Mouse (Mus musculus) kidney, postnatal 0 days (tissue): ENCODE results near the gene Tcf25. TPM values are rescaled to one million over a fixed set of nuclear protein-coding genes. Genes with fewer than 3 reads are reported as not detected.
"Not testable (repeated sequence)": the region's sequence is repeated elsewhere in the genome, so short reads cannot be mapped to it uniquely, and the experiment has no call there.

Source experiments
- ATAC-seq: fragments of 200-750 bp; cut with Nextera tagmentation; replicated peaks from 2 replicates; pipeline ENCODE4 v1.8.0; 2017; ENCODE audit warnings: low read depth, moderate number of reproducible peaks, moderate TSS enrichment, moderate library complexity; ENCODE audit not compliant: low FRiP score
- DNase-seq: peaks from one replicate; pipeline ENCODE4 v3.0.0-alpha.2; 2016; ENCODE audit warnings: low spot score
- H3K27ac ChIP-seq: fragments of 300-500 bp; sonication (generic); 2 replicates; pipeline ENCODE4 v1.5.1; 2014; ENCODE audit warnings: mild to moderate bottlenecking
- H3K27me3 ChIP-seq: fragments of 300-500 bp; sonication (generic); 2 replicates; pipeline ENCODE4 v1.6.1; 2014; ENCODE audit warnings: low read length, mixed read lengths; ENCODE audit not compliant: insufficient read depth
- H3K36me3 ChIP-seq: fragments of 300-500 bp; sonication (generic); 2 replicates; pipeline ENCODE4 v1.6.1; 2014; ENCODE audit warnings: low read length, mixed read lengths; ENCODE audit not compliant: insufficient read depth
- H3K4me1 ChIP-seq: fragments of 300-500 bp; sonication (generic); replicated peaks from 2 replicates; pipeline ENCODE4 v1.6.1; 2014; ENCODE audit warnings: antibody characterized with exemption, low read length, mixed read lengths; ENCODE audit not compliant: insufficient read depth
- H3K4me2 ChIP-seq: fragments of 300-500 bp; sonication (generic); 2 replicates; pipeline ENCODE4 v1.6.1; 2014; ENCODE audit warnings: mild to moderate bottlenecking, low read length, moderate library complexity, mixed read lengths
- H3K4me3 ChIP-seq: fragments of 300-500 bp; sonication (generic); replicated peaks from 2 replicates; pipeline ENCODE4 v1.5.1; 2014; ENCODE audit warnings: low read depth, low read length
- H3K9ac ChIP-seq: fragments of 300-500 bp; sonication (generic); 2 replicates; pipeline ENCODE4 v1.6.1; 2014; ENCODE audit warnings: low read depth, low read length
- H3K9me3 ChIP-seq: fragments of 300-500 bp; sonication (generic); replicated peaks from 2 replicates; pipeline ENCODE4 v1.6.1; 2016; ENCODE audit warnings: low read length, inconsistent platforms, mixed read lengths
- CTCF ChIP-seq: IDR thresholded peaks from 2 replicates; pipeline ENCODE4 v1.5.1; 2016; ENCODE audit warnings: antibody characterized with exemption, low read depth, mild to moderate bottlenecking, moderate library complexity
- WGBS: fragments of 180-500 bp; shearing (Covaris S2); extraction: QIAGEN DNeasy Blood & Tissue Kit; methylation state at CpG from one replicate; pipeline ENCODE4 v1.1.7; 2014; 5-methylcytosine and 5-hydroxymethylcytosine counted together
- polyA plus RNA-seq: library from polyadenylated mRNA; unstranded; fragments of >200 nt; fragmentation: Nextera tagmentation; extraction: Ambion mirVana; gene quantifications from 2 replicates; pipeline ENCODE4 v1.2.1, GENCODE M21; 2015

Gene Tcf25
- polyA plus RNA-seq, 1 experiment from 2014 or later: 170 TPM

DNA sequence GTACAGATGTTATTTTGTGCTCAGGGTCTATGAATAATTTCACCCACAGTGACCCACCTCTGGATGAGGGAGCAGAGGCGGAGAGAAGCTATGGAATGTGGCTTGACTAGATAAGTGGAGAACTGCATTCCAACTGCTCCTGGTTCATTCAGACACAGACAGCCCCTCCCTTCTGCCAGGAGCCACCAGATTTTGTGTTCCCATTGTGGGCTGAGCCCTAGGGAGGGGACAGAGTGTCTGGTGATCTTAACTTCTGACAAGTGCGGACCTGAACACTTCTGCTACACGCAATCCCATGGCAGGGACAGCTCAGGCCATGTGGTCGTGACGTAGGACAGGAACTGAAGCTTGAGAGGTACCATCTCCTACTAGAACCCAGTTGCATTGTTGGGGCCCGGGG lies 73.2 kb downstream of the Tcf25 start:
- Histone ChIP-seq H3K4me2 (no peak overlapping the region), H3K9ac (no peak overlapping the region), H3K27me3 (no peaks in the 10 kb centered on the region), H3K9me3 (no peaks in the 10 kb centered on the region), H3K4me3 (no peak overlapping the region), H3K4me1 (peaks cover 8% of the 10 kb centered on the region; the same call in 1 of the 2 replicates), H3K27ac (no peak overlapping the region), H3K36me3 (0 out of 2 replicates have a peak, but pooled peaks cover 14% of the 10 kb centered on the region)
- TF ChIP-seq CTCF: no peak
- no peak for ATAC-seq
- WGBS: 89% methylated on average over 6 of the region's 6 CpGs
- no peak for DNase-seq

DNA sequence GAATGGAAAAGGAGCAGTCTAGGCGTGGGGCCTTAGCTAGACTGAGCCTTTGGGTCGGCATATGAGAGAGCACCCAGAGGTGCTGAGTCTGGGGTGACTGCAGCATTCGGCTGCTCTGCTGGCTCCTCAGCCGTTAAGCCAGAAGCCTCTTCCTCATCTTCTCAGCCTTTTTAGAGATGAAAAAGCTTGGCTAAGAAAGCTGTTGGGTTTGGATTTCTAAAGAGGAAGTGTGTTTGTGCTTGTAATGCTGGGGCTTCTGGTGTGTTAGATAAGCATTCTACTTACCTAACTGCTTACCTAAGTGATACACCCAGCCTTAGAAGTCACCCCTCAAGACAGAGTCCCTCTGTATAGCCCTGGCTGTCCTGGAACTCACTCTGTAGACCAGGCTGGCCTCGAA lies 77.2 kb downstream of the Tcf25 start:
- H3K36me3 ChIP-seq: peaks cover 40% of the 10 kb centered on the region
- no peak overlapping the region for H3K4me3 ChIP-seq
- no peak overlapping the region for H3K27ac ChIP-seq
- H3K4me1 ChIP-seq: no peaks in the 10 kb centered on the region
- no peaks in the 10 kb centered on the region for H3K27me3 ChIP-seq
- WGBS: 90% methylated on average over 5 of the region's 5 CpGs
- ATAC-seq (no peak), DNase-seq (no peak)
- H3K9ac ChIP-seq: no peak overlapping the region
- TF ChIP-seq CTCF: no peak
- no peaks in the 10 kb centered on the region for H3K9me3 ChIP-seq
- no peak overlapping the region for H3K4me2 ChIP-seq

DNA sequence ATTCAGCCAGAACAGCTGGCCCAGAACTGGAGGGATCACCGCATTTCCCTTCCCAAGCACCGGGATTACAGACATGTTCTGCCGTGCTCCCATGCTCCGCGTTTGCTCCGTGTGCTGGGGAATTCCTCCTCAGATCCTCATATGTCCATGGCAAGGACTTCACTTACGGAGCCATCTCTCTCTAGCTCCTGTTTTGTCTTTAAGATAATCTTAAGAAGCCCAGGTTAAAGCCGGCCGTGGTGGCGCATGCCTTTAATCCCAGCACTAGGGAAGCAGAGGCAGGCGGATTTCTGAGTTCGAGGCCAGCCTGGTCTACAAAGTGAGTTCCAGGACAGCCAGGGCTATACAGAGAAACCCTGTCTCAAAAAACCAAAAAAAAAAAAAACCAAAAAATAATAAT lies 78.2 kb downstream of the Tcf25 start:
- not testable (repeated sequence) for H3K27me3 ChIP-seq, H3K9me3 ChIP-seq, ATAC-seq, H3K4me1 ChIP-seq, DNase-seq, H3K4me3 ChIP-seq, H3K4me2 ChIP-seq, H3K9ac ChIP-seq, H3K27ac ChIP-seq
- 96% methylated on average over 12 of the region's 12 CpGs for WGBS
- H3K36me3 ChIP-seq: peaks cover 40% of the 10 kb centered on the region

DNA sequence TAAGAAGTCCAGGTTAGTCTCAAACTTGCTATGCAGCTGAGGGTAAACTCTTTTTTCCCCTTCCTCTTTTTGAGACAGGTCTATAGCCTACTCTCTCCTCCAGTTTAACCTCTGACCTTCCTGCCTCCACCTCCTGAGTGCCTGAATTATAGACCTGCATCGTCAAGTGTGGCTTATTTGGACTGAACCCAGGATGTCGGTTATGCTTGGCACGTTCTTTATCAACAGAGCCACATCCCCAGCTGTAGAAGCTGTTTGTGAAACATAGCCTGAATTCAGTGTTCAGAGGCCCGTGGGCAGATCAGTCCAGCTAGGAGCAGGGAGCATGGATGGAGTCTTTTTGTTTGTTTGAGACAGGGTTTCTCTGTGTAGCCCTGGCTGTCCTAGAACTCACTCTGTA lies 78.6 kb downstream of the Tcf25 start:
- no peak overlapping the region for H3K9ac ChIP-seq
- H3K9me3 ChIP-seq: no peaks in the 10 kb centered on the region
- 64% methylated on average over 4 of the region's 4 CpGs for WGBS
- no peak overlapping the region for H3K27ac ChIP-seq
- DNase-seq (no peak), ATAC-seq (no peak)
- peaks cover 38% of the 10 kb centered on the region for H3K36me3 ChIP-seq
- no peaks in the 10 kb centered on the region for H3K4me1 ChIP-seq
- TF ChIP-seq CTCF: no peak
- H3K4me3 ChIP-seq: no peak overlapping the region
- no peak overlapping the region for H3K4me2 ChIP-seq
- no peaks in the 10 kb centered on the region for H3K27me3 ChIP-seq

DNA sequence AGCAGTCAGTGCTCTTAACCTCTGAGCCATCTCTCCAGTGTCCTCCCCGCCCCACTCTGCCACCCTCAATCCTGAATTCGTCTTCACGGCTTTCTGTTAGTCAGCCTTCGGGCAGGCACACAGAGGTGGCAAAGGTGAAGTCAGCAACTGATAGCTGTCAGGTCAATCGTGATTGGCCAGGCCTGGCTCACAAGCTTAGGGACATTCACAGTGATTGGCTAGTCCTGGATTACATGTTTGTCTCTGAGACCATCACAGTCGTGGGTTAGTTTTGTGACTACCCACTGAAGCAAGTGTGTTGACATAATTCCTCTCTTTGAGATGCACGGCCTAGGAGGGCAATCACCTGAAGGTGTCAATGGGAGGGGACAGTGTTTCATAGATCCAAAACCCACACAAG lies 79.7 kb downstream of the Tcf25 start:
- ATAC-seq: no peak
- Histone ChIP-seq H3K4me2 (no peak overlapping the region), H3K27ac (no peak overlapping the region), H3K27me3 (no peaks in the 10 kb centered on the region), H3K4me3 (no peak overlapping the region), H3K9ac (no peak overlapping the region), H3K4me1 (no peaks in the 10 kb centered on the region), H3K36me3 (peaks cover 42% of the 10 kb centered on the region), H3K9me3 (no peaks in the 10 kb centered on the region)
- DNase-seq: no peak
- WGBS: 75% methylated on average over 7 of the region's 7 CpGs
- TF ChIP-seq CTCF: no peak

Other genes starting within 250 kb of the Tcf25 start
- gene Sult5a1, start 215.4 kb upstream of the Tcf25 start, polyA plus RNA-seq: 12.0 and 13.9 TPM in 2 replicates
- 29.4 and 33.9 TPM in 2 replicates for gene Dpep1, start 187.5 kb upstream of the Tcf25 start, polyA plus RNA-seq
- 126 and 138 TPM in 2 replicates for gene Chmp1a, start 161.0 kb upstream of the Tcf25 start, polyA plus RNA-seq
- gene Spata33, start 160.9 kb upstream of the Tcf25 start, polyA plus RNA-seq: 7.1 and 8.2 TPM in 2 replicates
- 28.7 and 29.2 TPM in 2 replicates for gene Cdk10, start 148.9 kb upstream of the Tcf25 start, polyA plus RNA-seq
- gene Spata2l, start 137.5 kb upstream of the Tcf25 start, polyA plus RNA-seq: 6.1 and 8.2 TPM in 2 replicates
- gene Zfp276, start 119.6 kb upstream of the Tcf25 start, polyA plus RNA-seq: 13.1 and 15.0 TPM in 2 replicates
- 16.5 and 17.3 TPM in 2 replicates for gene Vps9d1, start 119.4 kb upstream of the Tcf25 start, polyA plus RNA-seq
- gene Fanca, start 55.2 kb upstream of the Tcf25 start, polyA plus RNA-seq: 18.7 and 21.5 TPM in 2 replicates
- gene Spire2, start 41.0 kb upstream of the Tcf25 start, polyA plus RNA-seq: 5.7 and 5.8 TPM in 2 replicates
- not detected in 2 replicates for gene Mc1r, start 33.4 kb downstream of the Tcf25 start, polyA plus RNA-seq
- gene Tubb3, start 37.7 kb downstream of the Tcf25 start, polyA plus RNA-seq: 0.23 and 0.75 TPM in 2 replicates
- 33.4 and 36.6 TPM in 2 replicates for gene Def8, start 49.8 kb downstream of the Tcf25 start, polyA plus RNA-seq
- gene Afg3l1, start 104.2 kb downstream of the Tcf25 start, polyA plus RNA-seq: 40.3 and 48.0 TPM in 2 replicates
- gene Dbndd1, start 141.7 kb downstream of the Tcf25 start, polyA plus RNA-seq: 2.4 and 3.3 TPM in 2 replicates
- 27.1 and 29.2 TPM in 2 replicates for gene Gas8, start 145.1 kb downstream of the Tcf25 start, polyA plus RNA-seq